Mouse (Mus musculus) layer of hippocampus, adult 9-10 months (tissue): ENCODE data around the gene Cd28.
"Not testable (repeated sequence)": the region's sequence is repeated elsewhere in the genome, so short reads cannot be mapped to it uniquely, and the experiment has no call there.

ENCODE experiments used
- DNase-seq: peaks from one replicate; pipeline ENCODE4 v3.0.0; 2022; ENCODE audit warnings: low spot score

Cd28 gene

GRCm38 (mm10) chr1:60799795-60800345 lies 83.3 kb downstream of the Cd28 start:
- DNase-seq, result no peak

GRCm38 (mm10) chr1:60801210-60801671 lies 84.6 kb downstream of the Cd28 start:
- DNase-seq, result no peak

- no peak for DNase-seq
These were observed 86.7 kb downstream of the Cd28 start for GRCm38 (mm10) chr1:60803128-60803824.

- no peak for DNase-seq
These were observed 87.5 kb downstream of the Cd28 start for GRCm38 (mm10) chr1:60803825-60804696.

GRCm38 (mm10) chr1:60805178-60805577 lies 88.6 kb downstream of the Cd28 start:
- DNase-seq, result no peak

- DNase-seq, result no peak
These were observed 91.1 kb downstream of the Cd28 start for GRCm38 (mm10) chr1:60807748-60808147.

GRCm38 (mm10) chr1:60808466-60808865 lies 91.9 kb downstream of the Cd28 start:
- no peak for DNase-seq

- no peak for DNase-seq
These were observed 92.6 kb downstream of the Cd28 start for GRCm38 (mm10) chr1:60809166-60809565.

- DNase-seq, result no peak
These were observed 94.2 kb downstream of the Cd28 start for GRCm38 (mm10) chr1:60810821-60811220.

- no peak for DNase-seq
These were observed 95.4 kb downstream of the Cd28 start for GRCm38 (mm10) chr1:60811998-60812397.

- DNase-seq, result no peak
These were observed 96.8 kb downstream of the Cd28 start for GRCm38 (mm10) chr1:60813411-60813810.

GRCm38 (mm10) chr1:60815912-60816311 lies 99.3 kb downstream of the Cd28 start:
- DNase-seq, result no peak

- DNase-seq, result not testable (repeated sequence)
These were observed 101.9 kb downstream of the Cd28 start for GRCm38 (mm10) chr1:60818491-60818890.

GRCm38 (mm10) chr1:60819993-60820392 lies 103.4 kb downstream of the Cd28 start:
- DNase-seq, result no peak

GRCm38 (mm10) chr1:60820981-60821380 lies 104.4 kb downstream of the Cd28 start:
- no peak for DNase-seq

- DNase-seq, result no peak
These were observed 105.0 kb downstream of the Cd28 start for GRCm38 (mm10) chr1:60821590-60821989.
